Mouse (Mus musculus) hematopoietic stem cell, adult 5-6 weeks (primary cell): ENCODE measurements around the gene Zfp472. TPM values are rescaled to one million over a fixed set of nuclear protein-coding genes. Genes with fewer than 3 reads are reported as not detected.
"Not testable (repeated sequence)": the region's sequence is repeated elsewhere in the genome, so short reads cannot be mapped to it uniquely, and the experiment has no call there.

Source experiments
- ATAC-seq, 2 experiments: fragments of 125-278 bp in 1 of 2; replicated peaks in 1 of 2; 2 replicates each; pipeline ENCODE4 v1.8.0; 2016 to 2017; ENCODE audit warnings: inconsistent platforms in 2 of 2, mild to moderate bottlenecking in 2 of 2, moderate number of reproducible peaks in 2 of 2, low read depth in 1 of 2, moderate TSS enrichment in 1 of 2; ENCODE audit not compliant: low FRiP score in 2 of 2, poor library complexity in 2 of 2, severe bottlenecking in 2 of 2, insufficient read depth in 1 of 2, low TSS enrichment in 1 of 2
- total RNA-seq: library from RNA; stranded (forward); fragments of 172-1452, 232-1000 nt; gene quantifications from 2 replicates; pipeline ENCODE4 v1.2.3, GENCODE M21; 2017

Gene Zfp472
- total RNA-seq, 1 experiment from 2014 or later, result 23.3 TPM

- no peak for ATAC-seq
These were observed 26.5 kb downstream of the Zfp472 start for GRCm38 (mm10) chr17:32991965-32992698.

- ATAC-seq, result peak; percentile 99
These were observed 27.3 kb downstream of the Zfp472 start, which contains the start of gene Zfp952 for GRCm38 (mm10) chr17:32992699-32993474. Zfp952 (plus strand) TSS chr17:32993129.

- no peak for ATAC-seq
These were observed 32.9 kb downstream of the Zfp472 start for GRCm38 (mm10) chr17:32998492-32998891.

- ATAC-seq, result no peak
These were observed 42.7 kb downstream of the Zfp472 start for GRCm38 (mm10) chr17:33008337-33008736.

- ATAC-seq, result not testable (repeated sequence)
These were observed 54.8 kb downstream of the Zfp472 start for GRCm38 (mm10) chr17:33020434-33020833.

Other genes with a start within 250 kb of the Zfp472 start
- 29.6 and 39.7 TPM in 2 replicates for gene Zfp871, start 177.5 kb upstream of the Zfp472 start, total RNA-seq
- 0.13 TPM in 1 of 2 replicates, not detected in the other for gene Zfp811, start 155.9 kb upstream of the Zfp472 start, total RNA-seq
- gene Zfp799, start 135.6 kb upstream of the Zfp472 start, total RNA-seq, result 10.6 and 19.9 TPM in 2 replicates
- gene Zfp870, start 74.2 kb upstream of the Zfp472 start, total RNA-seq, result 6.6 and 7.0 TPM in 2 replicates
- not detected in 2 replicates for gene Cyp4f14, start 48.5 kb upstream of the Zfp472 start, total RNA-seq
- gene Cyp4f13, start 18.4 kb upstream of the Zfp472 start, total RNA-seq, result 5.9 and 17.1 TPM in 2 replicates
- gene Zfp952, start 27.3 kb downstream of the Zfp472 start, total RNA-seq, result 15.4 and 16.6 TPM in 2 replicates
- gene Zfp763, start 67.6 kb downstream of the Zfp472 start, total RNA-seq, result 12.8 and 17.8 TPM in 2 replicates
- not detected in 2 replicates for gene 4921501E09Rik, start 102.2 kb downstream of the Zfp472 start, total RNA-seq
- 6.4 and 6.9 TPM in 2 replicates for gene Zfp563, start 123.5 kb downstream of the Zfp472 start, total RNA-seq
- not detected in 2 replicates for gene Morc2b, start 173.9 kb downstream of the Zfp472 start, total RNA-seq
- gene Olfr55, start 202.6 kb downstream of the Zfp472 start, total RNA-seq, result not detected in 2 replicates
- not detected in 2 replicates for gene Olfr239, start 225.5 kb downstream of the Zfp472 start, total RNA-seq